Mouse (Mus musculus) kidney, embryonic 14.5 days (tissue): ENCODE data around the gene Sipa1l1. TPM values are rescaled to one million over a fixed set of nuclear protein-coding genes. Genes with fewer than 3 reads are reported as not detected.

Source experiments
- ATAC-seq: fragments of 200-750 bp; cut with Nextera tagmentation; 2 replicates; pipeline ENCODE4 v1.8.0; 2017; ENCODE audit warnings: moderate number of reproducible peaks, mild to moderate bottlenecking, moderate TSS enrichment, moderate library complexity; ENCODE audit not compliant: low FRiP score, low TSS enrichment
- H3K27ac ChIP-seq: fragments of 300-500 bp; sonication (generic); 2 replicates; pipeline ENCODE4 v1.5.1; 2014; ENCODE audit warnings: low read depth, mild to moderate bottlenecking, low read length, moderate library complexity, mixed read lengths
- H3K27me3 ChIP-seq: fragments of 300-500 bp; sonication (generic); 2 replicates; pipeline ENCODE4 v1.6.1; 2014; ENCODE audit warnings: mild to moderate bottlenecking, low read length; ENCODE audit not compliant: control insufficient read depth, insufficient read depth
- H3K36me3 ChIP-seq: fragments of 300-500 bp; sonication (generic); 2 replicates; pipeline ENCODE4 v1.6.1; 2014; ENCODE audit warnings: low read length, mixed read lengths; ENCODE audit not compliant: control insufficient read depth, insufficient read depth
- H3K4me1 ChIP-seq: fragments of 300-500 bp; sonication (generic); 2 replicates; pipeline ENCODE4 v1.6.1; 2014; ENCODE audit warnings: low read length, mixed read lengths; ENCODE audit not compliant: control insufficient read depth, insufficient read depth
- H3K4me2 ChIP-seq: fragments of 300-500 bp; sonication (generic); replicated peaks from 2 replicates; pipeline ENCODE4 v1.6.1; 2014; ENCODE audit warnings: low read depth, mild to moderate bottlenecking, low read length
- H3K4me3 ChIP-seq: fragments of 300-500 bp; sonication (generic); 2 replicates; pipeline ENCODE4 v1.5.1; 2014; ENCODE audit warnings: mild to moderate bottlenecking, low read length
- H3K9ac ChIP-seq: fragments of 300-500 bp; sonication (generic); 2 replicates; pipeline ENCODE4 v1.6.1; 2014; ENCODE audit warnings: low read depth, mild to moderate bottlenecking, low read length, moderate library complexity
- H3K9me3 ChIP-seq: fragments of 300-500 bp; sonication (generic); 2 replicates; pipeline ENCODE4 v1.6.1; 2016; ENCODE audit warnings: low read length; ENCODE audit not compliant: control insufficient read depth
- WGBS: fragments of 180-500 bp; shearing (Covaris S2); extraction: QIAGEN DNeasy Blood & Tissue Kit; methylation state at CpG from one replicate; pipeline ENCODE4 v1.1.7; 2014; 5-methylcytosine and 5-hydroxymethylcytosine counted together
- polyA plus RNA-seq: library from polyadenylated mRNA; unstranded; fragments of >200 nt; fragmentation: Nextera tagmentation; extraction: Ambion mirVana; gene quantifications from 2 replicates; pipeline ENCODE4 v1.2.1, GENCODE M21; 2014

Gene Sipa1l1
- polyA plus RNA-seq, 1 experiment from 2014 or later: 43.8 TPM

- no peak for ATAC-seq
- Histone ChIP-seq H3K9ac (no peak overlapping the region), H3K36me3 (no peaks in the 10 kb centered on the region), H3K27ac (no peak overlapping the region), H3K4me2 (no peak overlapping the region), H3K4me3 (no peak overlapping the region), H3K9me3 (no peaks in the 10 kb centered on the region), H3K27me3 (no peaks in the 10 kb centered on the region), H3K4me1 (no peaks in the 10 kb centered on the region)
- 86% methylated on average over 8 of the region's 8 CpGs for WGBS
Observed at GRCm38 (mm10) chr12:82321397-82321796, 152.3 kb downstream of the Sipa1l1 start.

GRCm38 (mm10) chr12:82321855-82322254, 152.7 kb downstream of the Sipa1l1 start:
- H3K27ac ChIP-seq: no peak overlapping the region
- no peak overlapping the region for H3K4me3 ChIP-seq
- H3K9me3 ChIP-seq: no peaks in the 10 kb centered on the region
- no peak overlapping the region for H3K9ac ChIP-seq
- ATAC-seq: no peak
- H3K27me3 ChIP-seq: no peaks in the 10 kb centered on the region
- WGBS: 91% methylated on average over 2 of the region's 2 CpGs
- no peaks in the 10 kb centered on the region for H3K36me3 ChIP-seq
- no peaks in the 10 kb centered on the region for H3K4me1 ChIP-seq
- no peak overlapping the region for H3K4me2 ChIP-seq

- H3K36me3 ChIP-seq: no peaks in the 10 kb centered on the region
- H3K27me3 ChIP-seq: no peaks in the 10 kb centered on the region
- H3K4me3 ChIP-seq: no peak overlapping the region
- H3K27ac ChIP-seq: no peak overlapping the region
- WGBS: 40% methylated on average over 7 of the region's 7 CpGs
- H3K4me2 ChIP-seq: no peak overlapping the region
- ATAC-seq: no peak
- no peaks in the 10 kb centered on the region for H3K9me3 ChIP-seq
- no peaks in the 10 kb centered on the region for H3K4me1 ChIP-seq
- no peak overlapping the region for H3K9ac ChIP-seq
Observed at GRCm38 (mm10) chr12:82322759-82323451, 153.8 kb downstream of the Sipa1l1 start.

- no peaks in the 10 kb centered on the region for H3K27me3 ChIP-seq
- WGBS: 94% methylated on average over 5 of the region's 5 CpGs
- H3K4me1 ChIP-seq: no peaks in the 10 kb centered on the region
- H3K4me2 ChIP-seq: no peak overlapping the region
- no peaks in the 10 kb centered on the region for H3K9me3 ChIP-seq
- no peak overlapping the region for H3K4me3 ChIP-seq
- ATAC-seq: no peak
- H3K36me3 ChIP-seq: no peaks in the 10 kb centered on the region
- H3K9ac ChIP-seq: no peak overlapping the region
- no peak overlapping the region for H3K27ac ChIP-seq
Observed at GRCm38 (mm10) chr12:82324621-82325020, 155.5 kb downstream of the Sipa1l1 start.

- Histone ChIP-seq H3K4me2 (no peak overlapping the region), H3K27ac (no peak overlapping the region), H3K9me3 (no peaks in the 10 kb centered on the region), H3K4me1 (no peaks in the 10 kb centered on the region), H3K36me3 (no peaks in the 10 kb centered on the region), H3K27me3 (no peaks in the 10 kb centered on the region), H3K4me3 (no peak overlapping the region), H3K9ac (no peak overlapping the region)
- WGBS: 93% methylated on average over 3 of the region's 3 CpGs
- ATAC-seq: no peak
Observed at GRCm38 (mm10) chr12:82325502-82325901, 156.4 kb downstream of the Sipa1l1 start.

GRCm38 (mm10) chr12:82326438-82326837, 157.3 kb downstream of the Sipa1l1 start:
- WGBS: 75% methylated on average over 8 of the region's 8 CpGs
- Histone ChIP-seq H3K4me3 (no peak overlapping the region), H3K27ac (no peak overlapping the region), H3K4me2 (no peak overlapping the region), H3K9me3 (no peaks in the 10 kb centered on the region), H3K27me3 (no peaks in the 10 kb centered on the region), H3K36me3 (no peaks in the 10 kb centered on the region), H3K4me1 (no peaks in the 10 kb centered on the region), H3K9ac (no peak overlapping the region)
- ATAC-seq: no peak

- H3K9me3 ChIP-seq: no peaks in the 10 kb centered on the region
- H3K4me1 ChIP-seq: no peaks in the 10 kb centered on the region
- H3K27ac ChIP-seq: no peak overlapping the region
- H3K4me3 ChIP-seq: no peak overlapping the region
- no peaks in the 10 kb centered on the region for H3K27me3 ChIP-seq
- no peaks in the 10 kb centered on the region for H3K36me3 ChIP-seq
- H3K9ac ChIP-seq: no peak overlapping the region
- 100% methylated on average over 1 of the region's 1 CpGs for WGBS
- no peak overlapping the region for H3K4me2 ChIP-seq
- no peak for ATAC-seq
Observed at GRCm38 (mm10) chr12:82328112-82328511, 159.0 kb downstream of the Sipa1l1 start.

- WGBS: 53% methylated on average over 12 of the region's 12 CpGs
- ATAC-seq: no peak
Observed at GRCm38 (mm10) chr12:82332836-82333614, 163.9 kb downstream of the Sipa1l1 start.

GRCm38 (mm10) chr12:82333999-82334398, 164.9 kb downstream of the Sipa1l1 start:
- no peak overlapping the region for H3K4me3 ChIP-seq
- H3K9ac ChIP-seq: no peak overlapping the region
- H3K4me2 ChIP-seq: no peak overlapping the region
- H3K27ac ChIP-seq: no peak overlapping the region
- H3K27me3 ChIP-seq: no peaks in the 10 kb centered on the region
- H3K4me1 ChIP-seq: peaks cover 7% of the 10 kb centered on the region
- H3K36me3 ChIP-seq: no peaks in the 10 kb centered on the region
- no peak for ATAC-seq
- 34% methylated on average over 5 of the region's 5 CpGs for WGBS
- H3K9me3 ChIP-seq: no peaks in the 10 kb centered on the region

More at GRCm38 (mm10) chr12:82332836-82333614, 163.9 kb downstream of the Sipa1l1 start:
- no peak overlapping the region for H3K9ac ChIP-seq
- H3K4me2 ChIP-seq: no peak overlapping the region
- peaks cover 6% of the 10 kb centered on the region for H3K4me1 ChIP-seq
- no peaks in the 10 kb centered on the region for H3K9me3 ChIP-seq
- H3K36me3 ChIP-seq: no peaks in the 10 kb centered on the region
- no peak overlapping the region for H3K27ac ChIP-seq
- no peaks in the 10 kb centered on the region for H3K27me3 ChIP-seq
- no peak overlapping the region for H3K4me3 ChIP-seq
